Comparison of ENCODE assay signal across 16 mouse cellular contexts in the genomic region with DNA sequence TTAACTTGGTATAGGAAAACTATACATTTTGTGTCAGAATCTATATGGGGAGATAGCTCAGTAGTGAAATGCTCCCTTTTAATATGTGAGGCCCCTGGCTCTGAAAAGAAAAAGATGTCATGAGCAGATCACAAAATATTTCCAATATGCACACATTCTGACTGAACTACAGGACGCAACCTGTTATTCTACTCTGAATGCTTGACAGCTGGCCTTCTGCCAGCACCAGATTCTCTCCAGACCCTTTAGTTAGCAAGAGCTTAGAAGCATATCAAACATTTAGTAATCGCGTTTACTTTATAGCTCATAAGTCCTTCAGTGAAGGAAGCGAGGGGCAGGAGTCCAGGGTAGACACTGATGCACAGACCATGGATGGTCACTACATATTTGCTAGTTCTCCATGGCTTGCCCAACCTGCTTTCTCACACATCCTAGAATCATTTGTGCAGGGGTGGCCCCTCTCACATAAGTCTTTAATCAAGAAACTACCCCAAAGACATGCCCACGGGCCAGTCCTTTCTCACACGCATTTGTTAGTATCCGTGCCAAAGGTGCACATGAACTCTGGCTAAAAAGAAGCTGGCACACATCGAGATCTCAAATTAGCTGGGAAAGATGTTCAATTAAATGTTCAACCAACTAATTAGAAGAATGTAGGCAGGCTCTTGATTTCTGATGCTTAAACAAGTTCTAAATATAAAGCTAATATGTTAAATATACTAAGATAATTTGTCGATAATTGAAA. TPM values are rescaled to one million over a fixed set of nuclear protein-coding genes. Genes with fewer than 3 reads are reported as not detected.
A peak's percentile ranks its signal among the peaks of the same experiment; 100 is the strongest.
DNase-seq lines count a peak whose midpoint lies in the region; ATAC-seq lines count a peak whose summit lies in the region.
"Had no signal": no experiment of that assay in that cellular context is flagged by ENCODE, and none has a peak within 500 bp of the region (broad histone marks: within the 10 kb centered on the region; RNA-seq: fewer than 3 reads in every experiment).

No protein-coding gene starts in this region.

- H3K4me2 ChIP-seq in forebrain, embryonic 13.5 days = no peak overlapping the region
- H3K4me2 ChIP-seq in forebrain, embryonic 16.5 days (ENCODE audit: low read length) = no peak overlapping the region
- H3K4me2 ChIP-seq in lung, embryonic 16.5 days (ENCODE audit: low read depth, low read length) = no peak overlapping the region
- H3K4me2 ChIP-seq: hindbrain, embryonic 14.5 days; liver, embryonic 12.5 days; neural tube, embryonic 12.5 days had no signal

- WGBS in forebrain, embryonic 13.5 days = 66% methylated on average over 9 of the region's 9 CpGs
- 92% methylated on average over 9 of the region's 9 CpGs for WGBS in forebrain, embryonic 10.5 days
- 41% methylated on average over 9 of the region's 9 CpGs for WGBS in forebrain, embryonic 16.5 days
- WGBS in lung, embryonic 16.5 days = 64% methylated on average over 9 of the region's 9 CpGs

- H3K9ac ChIP-seq in forebrain, embryonic 13.5 days = no peak overlapping the region
- no peak overlapping the region for H3K9ac ChIP-seq in forebrain, embryonic 16.5 days (replicated peaks; ENCODE audit: low read depth, low read length)
- H3K9ac ChIP-seq in lung, embryonic 16.5 days (ENCODE audit: low read length) = no peak overlapping the region
- H3K9ac ChIP-seq: hindbrain, embryonic 14.5 days; liver, embryonic 12.5 days; neural tube, embryonic 12.5 days had no signal

- no peak overlapping the region for H3K4me3 ChIP-seq in forebrain, embryonic 13.5 days
- no peak overlapping the region for H3K4me3 ChIP-seq in forebrain, embryonic 10.5 days
- H3K4me3 ChIP-seq in forebrain, embryonic 16.5 days (replicated peaks; ENCODE audit: low read length) = no peak overlapping the region
- no peak overlapping the region for H3K4me3 ChIP-seq in lung, embryonic 16.5 days (ENCODE audit: low read length)
- H3K4me3 ChIP-seq: heart, adult 2 months; liver, embryonic 12.5 days; neural tube, embryonic 12.5 days had no signal

- no peaks in the 10 kb centered on the region for H3K9me3 ChIP-seq in forebrain, embryonic 13.5 days (replicated peaks)
- peaks cover 4% of the 10 kb centered on the region; the same call in 1 of the 2 replicates for H3K9me3 ChIP-seq in forebrain, embryonic 10.5 days
- H3K9me3 ChIP-seq in forebrain, embryonic 16.5 days (ENCODE audit: control insufficient read depth, low read length) = 0 out of 2 replicates have a peak, but pooled peaks cover 3% of the 10 kb centered on the region
- 0 out of 2 replicates have a peak, but pooled peaks cover 2% of the 10 kb centered on the region for H3K9me3 ChIP-seq in lung, embryonic 16.5 days (ENCODE audit: control insufficient read depth, low read length)
- H3K9me3 ChIP-seq: neural tube, embryonic 12.5 days had no signal

- ATAC-seq in forebrain, embryonic 13.5 days = peak; percentile 69; the same call in 1 of the 2 replicates
- ATAC-seq in forebrain, embryonic 16.5 days = peak; percentile 68
- ATAC-seq in lung, embryonic 16.5 days (ENCODE audit: low read depth) = peak; percentile 43; the same call in 1 of the 2 replicates
- ATAC-seq in megakaryocyte progenitor cell, adult 5-6 weeks (replicated peaks; ENCODE audit: poor library complexity) = no peak
- ATAC-seq: liver, embryonic 12.5 days had no signal

- peaks cover 10% of the 10 kb centered on the region for H3K4me1 ChIP-seq in forebrain, embryonic 13.5 days
- H3K4me1 ChIP-seq in forebrain, embryonic 10.5 days = peaks cover 7% of the 10 kb centered on the region
- H3K4me1 ChIP-seq in forebrain, embryonic 16.5 days (replicated peaks; ENCODE audit: control insufficient read depth, insufficient read depth, low read length) = peaks cover 11% of the 10 kb centered on the region
- H3K4me1 ChIP-seq in lung, embryonic 16.5 days (replicated peaks; ENCODE audit: control insufficient read depth, insufficient read depth, low read length) = peaks cover 6% of the 10 kb centered on the region; the same call in 1 of the 2 replicates

- H3K36me3 ChIP-seq in forebrain, embryonic 13.5 days (ENCODE audit: poor library complexity, severe bottlenecking) = peaks cover 9% of the 10 kb centered on the region
- peaks cover 28% of the 10 kb centered on the region for H3K36me3 ChIP-seq in forebrain, embryonic 10.5 days (replicated peaks)
- peaks cover 5% of the 10 kb centered on the region for H3K36me3 ChIP-seq in forebrain, embryonic 16.5 days (ENCODE audit: control insufficient read depth, insufficient read depth)
- H3K36me3 ChIP-seq in lung, embryonic 16.5 days (ENCODE audit: control insufficient read depth, insufficient read depth, low read length) = peaks cover 3% of the 10 kb centered on the region; the same call in 1 of the 2 replicates

- no peaks in the 10 kb centered on the region for H3K27me3 ChIP-seq in forebrain, embryonic 13.5 days
- H3K27me3 ChIP-seq in forebrain, embryonic 10.5 days (ENCODE audit: poor library complexity, severe bottlenecking) = no peaks in the 10 kb centered on the region
- H3K27me3 ChIP-seq in forebrain, embryonic 16.5 days (replicated peaks; ENCODE audit: control insufficient read depth, insufficient read depth, low read length) = no peaks in the 10 kb centered on the region
- no peaks in the 10 kb centered on the region for H3K27me3 ChIP-seq in lung, embryonic 16.5 days (ENCODE audit: control insufficient read depth, insufficient read depth, low read depth, low read length)
- H3K27me3 ChIP-seq: liver, embryonic 12.5 days; neural tube, embryonic 12.5 days had no signal

- no peak overlapping the region; the same call in 1 of the 2 replicates for H3K27ac ChIP-seq in forebrain, embryonic 13.5 days
- H3K27ac ChIP-seq in forebrain, embryonic 10.5 days = no peak overlapping the region
- H3K27ac ChIP-seq in forebrain, embryonic 16.5 days (ENCODE audit: low read length) = no peak overlapping the region
- no peak overlapping the region for H3K27ac ChIP-seq in lung, embryonic 16.5 days (ENCODE audit: low read length)
- H3K27ac ChIP-seq: heart, adult 2 months; hindbrain, embryonic 14.5 days; liver, embryonic 12.5 days; neural tube, embryonic 12.5 days had no signal

- no peak for DNase-seq in forebrain, embryonic 10.5 days (ENCODE audit: extremely low spot score, low spot score)
- peak; percentile 36 for DNase-seq in layer of hippocampus, adult 11-12 months (ENCODE audit: low spot score)
- DNase-seq in layer of hippocampus, adult 9-10 months (ENCODE audit: low spot score) = no peak
- no peak for DNase-seq in gastrocnemius, adult 18-20 months (ENCODE audit: low spot score)
- DNase-seq: B cell, adult 2 months; cerebellum, adult 11 months; heart, adult 2 months; kidney, adult 11 months; right cerebral cortex, postnatal 25 days had no signal

RNA-seq across cellular contexts. Expression of a gene that starts 5.4 kb away (rescaled TPM):
- 9.0 and 9.8 TPM in 2 replicates for polyA plus RNA-seq in forebrain, embryonic 13.5 days (2015; fragmentation: Nextera tagmentation; extraction: Ambion mirVana)
- polyA plus RNA-seq in forebrain, embryonic 10.5 days (2016; fragmentation: Nextera tagmentation; extraction: Ambion mirVana) = 12.0 and 12.4 TPM in 2 replicates
- polyA plus RNA-seq in forebrain, embryonic 16.5 days (2015; fragmentation: Nextera tagmentation; extraction: Ambion mirVana) = 9.2 and 10.1 TPM in 2 replicates
- 9.5 and 10.5 TPM in 2 replicates for polyA plus RNA-seq in lung, embryonic 16.5 days (2015; fragmentation: Nextera tagmentation; extraction: Ambion mirVana)
- total RNA-seq in gastrocnemius, adult 18-20 months (2021) = 10 to 100 TPM; 16.9 to 18.5 TPM
- 19.7 and 22.7 TPM in 2 replicates for total RNA-seq in megakaryocyte progenitor cell, adult 5-6 weeks (2015)
- total RNA-seq in megakaryocyte progenitor cell, adult 5-6 weeks (2017) = 11.0 and 14.8 TPM in 2 replicates

RNA-seq across cellular contexts. Expression of a gene that starts 5.4 kb away (rescaled TPM):
- polyA plus RNA-seq in forebrain, embryonic 13.5 days (2015; fragmentation: Nextera tagmentation; extraction: Ambion mirVana) = 18.1 and 18.4 TPM in 2 replicates
- polyA plus RNA-seq in forebrain, embryonic 10.5 days (2016; fragmentation: Nextera tagmentation; extraction: Ambion mirVana) = 24.3 and 25.2 TPM in 2 replicates
- 12.1 and 14.9 TPM in 2 replicates for polyA plus RNA-seq in forebrain, embryonic 16.5 days (2015; fragmentation: Nextera tagmentation; extraction: Ambion mirVana)
- 8.0 and 8.4 TPM in 2 replicates for polyA plus RNA-seq in lung, embryonic 16.5 days (2015; fragmentation: Nextera tagmentation; extraction: Ambion mirVana)
- total RNA-seq in gastrocnemius, adult 18-20 months (2021) = 10 to 100 TPM; 14.5 to 15.0 TPM
- 9.5 and 11.7 TPM in 2 replicates for total RNA-seq in megakaryocyte progenitor cell, adult 5-6 weeks (2015)
- 7.1 and 13.2 TPM in 2 replicates for total RNA-seq in megakaryocyte progenitor cell, adult 5-6 weeks (2017)

RNA-seq across cellular contexts. Expression of a gene that starts 34.1 kb away (rescaled TPM):
- 68.8 and 72.1 TPM in 2 replicates for polyA plus RNA-seq in forebrain, embryonic 13.5 days (2015; fragmentation: Nextera tagmentation; extraction: Ambion mirVana)
- 55.7 and 58.9 TPM in 2 replicates for polyA plus RNA-seq in forebrain, embryonic 10.5 days (2016; fragmentation: Nextera tagmentation; extraction: Ambion mirVana)
- 68.4 and 68.5 TPM in 2 replicates for polyA plus RNA-seq in forebrain, embryonic 16.5 days (2015; fragmentation: Nextera tagmentation; extraction: Ambion mirVana)
- polyA plus RNA-seq in lung, embryonic 16.5 days (2015; fragmentation: Nextera tagmentation; extraction: Ambion mirVana) = 49.3 and 49.8 TPM in 2 replicates
- 10 to 100 TPM in 1 of 2 experiments, 1 to 10 TPM in 1; 8.5 to 10.7 TPM for total RNA-seq in gastrocnemius, adult 18-20 months (2021)
- 35.2 and 38.4 TPM in 2 replicates for total RNA-seq in megakaryocyte progenitor cell, adult 5-6 weeks (2015)
- total RNA-seq in megakaryocyte progenitor cell, adult 5-6 weeks (2017) = 29.7 and 39.3 TPM in 2 replicates
